Mouse (Mus musculus) c-Kit-positive CD71-positive TER-119-positive erythroid progenitor cells, embryonic 14.5 days (primary cell): ENCODE results near the gene Pcdh7.
"Not testable (repeated sequence)": the region's sequence is repeated elsewhere in the genome, so short reads cannot be mapped to it uniquely, and the experiment has no call there.

ENCODE experiments used
- DNase-seq: peaks from one replicate; pipeline ENCODE4 v3.0.0-alpha.2; 2013; ENCODE audit warnings: low spot score

Gene Pcdh7

DNA sequence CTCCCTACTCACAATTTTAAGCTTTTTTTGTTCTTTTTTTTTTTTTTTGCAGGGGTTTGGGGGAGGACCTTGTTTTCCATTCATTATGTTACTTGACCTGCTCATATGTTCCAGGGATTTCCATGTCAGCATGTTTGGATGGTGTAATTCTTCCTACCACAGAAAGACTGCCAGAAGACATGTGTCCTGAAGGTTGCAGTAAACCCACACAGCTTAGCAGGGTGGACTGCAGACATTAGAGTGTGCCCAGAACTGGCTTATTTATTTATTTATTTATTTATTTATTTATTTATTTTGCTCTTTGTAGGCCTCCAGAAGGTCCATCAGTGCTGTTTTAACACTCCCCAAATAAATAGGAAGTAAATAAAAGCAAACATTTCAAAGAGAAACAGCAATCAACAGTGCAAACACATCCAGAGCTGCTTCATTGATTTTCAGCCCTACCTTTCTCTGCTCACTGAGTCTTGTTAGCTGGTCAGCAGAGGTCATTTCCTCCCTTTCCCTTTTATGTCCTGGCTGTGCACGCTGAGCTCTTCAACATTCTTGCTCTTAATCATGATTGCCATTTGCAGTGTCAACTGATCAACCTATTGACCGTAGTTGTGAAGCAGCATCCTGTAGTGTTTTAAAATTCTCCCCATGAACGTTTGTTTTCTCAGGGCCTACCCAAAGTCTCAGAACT, 401.3 kb downstream of the Pcdh7 start:
- DNase-seq: no peak

DNA sequence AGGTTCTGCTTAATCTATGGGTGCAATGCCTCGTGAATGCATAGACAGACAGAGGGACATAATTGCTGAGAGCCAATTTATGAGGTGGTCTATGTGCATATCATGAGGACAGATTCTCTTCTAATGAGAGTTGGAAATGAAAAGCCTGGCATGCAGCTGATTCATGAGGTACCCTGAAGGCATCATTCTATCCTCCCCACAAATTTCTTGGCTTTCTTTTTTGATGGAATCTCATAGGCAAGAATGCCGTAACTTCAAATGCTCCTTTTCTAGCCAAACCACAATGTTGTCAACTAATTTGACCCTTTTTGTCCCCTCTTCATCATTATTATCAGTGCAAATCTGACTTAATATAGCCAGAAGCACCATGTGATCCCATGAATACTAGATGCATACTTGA, 426.1 kb downstream of the Pcdh7 start:
- DNase-seq: no peak

DNA sequence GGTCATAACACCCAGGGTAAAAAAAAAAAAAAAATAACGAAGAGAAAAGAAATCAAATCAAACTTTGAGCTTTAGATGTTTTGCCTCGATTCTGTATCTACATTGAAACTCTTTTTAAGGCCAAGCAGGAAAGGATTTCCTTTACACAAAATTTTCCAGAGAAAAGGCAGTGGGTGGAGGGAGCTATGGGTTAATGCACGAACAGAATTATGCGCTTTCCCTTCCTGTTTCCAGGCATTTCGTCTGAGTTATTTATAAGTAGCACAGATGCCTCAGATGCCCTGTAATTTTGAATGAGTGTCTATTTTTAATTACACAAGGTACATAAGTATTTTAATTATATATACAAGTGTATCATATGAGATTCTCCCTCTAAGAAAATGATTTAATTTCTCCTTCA, 436.2 kb downstream of the Pcdh7 start:
- no peak for DNase-seq

DNA sequence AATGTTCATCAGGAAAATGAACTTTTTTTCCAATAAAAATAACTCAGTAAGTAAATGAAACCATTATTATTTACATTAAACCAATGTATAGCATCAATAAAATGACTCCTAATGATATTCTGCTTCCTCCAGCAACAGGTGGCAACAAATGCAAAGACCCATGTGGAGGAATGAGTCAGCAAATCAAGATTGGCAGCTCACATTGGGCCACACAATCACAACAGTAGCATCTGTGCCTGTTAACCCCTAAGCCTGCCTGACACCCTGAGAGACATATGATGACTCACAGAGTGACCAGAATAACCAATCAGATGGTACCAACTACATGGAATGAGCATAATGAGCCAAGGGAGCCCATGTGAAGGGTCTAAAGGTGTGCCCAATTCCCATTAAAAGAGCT, 454.5 kb downstream of the Pcdh7 start:
- no peak for DNase-seq

DNA sequence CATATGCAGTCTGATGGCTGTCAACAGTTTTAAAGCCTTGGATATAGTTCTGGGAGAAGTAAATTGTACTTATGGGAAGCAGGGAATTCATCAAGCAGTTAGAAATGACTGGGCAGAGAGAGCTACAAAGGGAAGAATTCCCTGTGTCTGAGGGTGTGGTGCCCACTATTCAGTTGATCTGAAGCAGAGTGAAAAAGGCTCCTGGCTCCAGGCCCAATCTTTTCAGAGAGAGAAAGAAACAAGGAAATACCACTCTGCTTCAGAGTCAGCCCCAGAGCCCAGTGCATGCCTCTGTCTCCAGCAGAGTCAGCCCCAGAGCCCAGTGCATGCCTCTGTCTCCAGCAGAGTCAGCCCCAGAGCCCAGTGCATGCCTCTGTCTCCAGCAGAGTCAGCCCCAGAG, 456.6 kb downstream of the Pcdh7 start:
- DNase-seq: not testable (repeated sequence)

- no peak for DNase-seq
Measured at GRCm38 (mm10) chr5:58175532-58175931, 457.8 kb downstream of the Pcdh7 start.
